Mouse (Mus musculus) liver, embryonic 13.5 days (tissue): ENCODE measurements around the gene Wrap53. TPM values are rescaled to one million over a fixed set of nuclear protein-coding genes. Genes with fewer than 3 reads are reported as not detected.
A peak's percentile ranks its signal among the peaks of the same experiment; 100 is the strongest.

ENCODE experiments used
- ATAC-seq: fragments of 200-750 bp; cut with Nextera tagmentation; 2 replicates; pipeline ENCODE4 v1.8.0; 2017; ENCODE audit warnings: low read depth, mild to moderate bottlenecking, moderate number of reproducible peaks, moderate library complexity
- DNase-seq: peaks from one replicate; pipeline ENCODE4 v3.0.0; 2022
- H3K27ac ChIP-seq: fragments of 300-500 bp; sonication (generic); 2 replicates; pipeline ENCODE4 v1.5.1; 2015; ENCODE audit warnings: moderate library complexity, mild to moderate bottlenecking, inconsistent platforms
- H3K27me3 ChIP-seq: fragments of 300-500 bp; sonication (generic); 2 replicates; pipeline ENCODE4 v1.6.1; 2015; ENCODE audit warnings: mild to moderate bottlenecking, inconsistent platforms
- H3K36me3 ChIP-seq: fragments of 300-500 bp; sonication (generic); 2 replicates; pipeline ENCODE4 v1.6.1; 2015; ENCODE audit warnings: mild to moderate bottlenecking, inconsistent platforms
- H3K4me1 ChIP-seq: fragments of 300-500 bp; sonication (generic); replicated peaks from 2 replicates; pipeline ENCODE4 v1.6.1; 2015; ENCODE audit warnings: inconsistent platforms
- H3K4me2 ChIP-seq: fragments of 300-500 bp; sonication (generic); 2 replicates; pipeline ENCODE4 v1.6.1; 2015; ENCODE audit warnings: inconsistent platforms, mild to moderate bottlenecking, moderate library complexity
- H3K4me3 ChIP-seq: fragments of 300-500 bp; sonication (generic); replicated peaks from 2 replicates; pipeline ENCODE4 v1.5.1; 2015; ENCODE audit warnings: mild to moderate bottlenecking, inconsistent platforms
- H3K9ac ChIP-seq: fragments of 300-500 bp; sonication (generic); 2 replicates; pipeline ENCODE4 v1.6.1; 2015; ENCODE audit warnings: mild to moderate bottlenecking, inconsistent platforms
- H3K9me3 ChIP-seq: fragments of 300-500 bp; sonication (generic); replicated peaks from 2 replicates; pipeline ENCODE4 v1.6.1; 2016; ENCODE audit warnings: inconsistent platforms
- WGBS: fragments of 180-500 bp; shearing (Covaris S2); methylation state at CpG from one replicate; pipeline ENCODE4 v1.1.7; 2015; ENCODE audit not compliant: insufficient replicate concordance; 5-methylcytosine and 5-hydroxymethylcytosine counted together
- polyA plus RNA-seq: library from polyadenylated mRNA; unstranded; fragments of >200 nt; fragmentation: Nextera tagmentation; extraction: Ambion mirVana; gene quantifications from 2 replicates; pipeline ENCODE4 v1.2.1, GENCODE M21; 2015

Wrap53 gene
- polyA plus RNA-seq, 1 experiment from 2014 or later: 23.1 TPM

- ATAC-seq (no peak), DNase-seq (no peak)
- peak overlapping the region; percentile 88 for H3K9ac ChIP-seq
- no peaks in the 10 kb centered on the region for H3K9me3 ChIP-seq
- peaks cover 71% of the 10 kb centered on the region for H3K4me1 ChIP-seq
- peak overlapping the region; percentile 76 for H3K4me3 ChIP-seq
- peak overlapping the region; percentile 93 for H3K4me2 ChIP-seq
- H3K27me3 ChIP-seq: no peaks in the 10 kb centered on the region
- WGBS: 48% methylated on average over 9 of the region's 9 CpGs
- H3K27ac ChIP-seq: peak overlapping the region; percentile 96
- H3K36me3 ChIP-seq: peaks cover 29% of the 10 kb centered on the region
Measured at GRCm38 (mm10) chr11:69582230-69582805, 2.3 kb upstream of the Wrap53 start.

- peaks cover 71% of the 10 kb centered on the region for H3K4me1 ChIP-seq
- WGBS: 2% methylated on average over 8 of the region's 8 CpGs
- no peak for DNase-seq
Measured at GRCm38 (mm10) chr11:69581814-69582213, 1.8 kb upstream of the Wrap53 start.

GRCm38 (mm10) chr11:69581147-69581688, 1.2 kb upstream of the Wrap53 start:
- Histone ChIP-seq H3K27me3 (no peaks in the 10 kb centered on the region), H3K9ac (peak overlapping the region; percentile 88), H3K27ac (peak overlapping the region; percentile 96), H3K4me1 (peaks cover 71% of the 10 kb centered on the region), H3K4me3 (peak overlapping the region; percentile 76), H3K36me3 (peaks cover 29% of the 10 kb centered on the region), H3K9me3 (no peaks in the 10 kb centered on the region), H3K4me2 (peak overlapping the region; percentile 93)
- under 1% methylated on average over 36 of the region's 36 CpGs for WGBS
- ATAC-seq (peak; percentile 84), DNase-seq (peak; percentile 90)

More at GRCm38 (mm10) chr11:69581814-69582213, 1.8 kb upstream of the Wrap53 start:
- H3K9me3 ChIP-seq: no peaks in the 10 kb centered on the region
- peak overlapping the region; percentile 96 for H3K27ac ChIP-seq
- H3K4me3 ChIP-seq: peak overlapping the region; percentile 76
- peak overlapping the region; percentile 88 for H3K9ac ChIP-seq
- H3K27me3 ChIP-seq: no peaks in the 10 kb centered on the region
- peaks cover 29% of the 10 kb centered on the region for H3K36me3 ChIP-seq
- H3K4me2 ChIP-seq: peak overlapping the region; percentile 93
- ATAC-seq: no peak

DNA sequence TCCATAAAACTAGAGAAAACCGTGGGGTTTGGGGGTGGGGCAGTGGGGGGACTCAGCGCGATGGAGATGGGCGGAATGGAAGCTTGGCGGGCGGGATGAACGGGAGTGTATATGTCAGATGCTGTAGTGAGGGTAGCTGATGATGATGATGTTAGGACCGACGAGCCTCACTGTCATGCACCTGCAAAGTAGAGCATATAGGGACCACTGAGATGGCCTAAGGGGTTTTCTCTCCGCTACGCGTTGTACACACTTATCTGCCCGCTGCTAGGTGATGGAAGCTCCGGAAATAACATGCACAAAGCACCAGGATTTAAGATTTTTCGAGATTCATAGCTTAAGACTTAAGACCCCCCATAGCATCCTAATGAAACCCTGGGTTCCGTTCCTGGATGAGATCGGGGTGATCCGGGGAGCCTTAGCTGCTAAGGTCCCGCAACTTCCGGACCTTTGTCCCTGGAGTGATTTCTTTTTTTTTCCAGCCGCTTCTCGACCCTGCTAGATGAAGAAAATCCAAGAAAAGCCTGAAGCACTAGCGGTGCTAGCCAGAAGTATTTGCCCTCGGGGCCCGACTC, 604 bp upstream of the Wrap53 start:
- peak overlapping the region; percentile 93 for H3K4me2 ChIP-seq
- peak overlapping the region; percentile 96 for H3K27ac ChIP-seq
- ATAC-seq (no peak), DNase-seq (no peak)
- no peaks in the 10 kb centered on the region for H3K27me3 ChIP-seq
- H3K4me1 ChIP-seq: peaks cover 71% of the 10 kb centered on the region
- under 1% methylated on average over 25 of the region's 25 CpGs for whole genome bisulfite sequencing
- H3K9ac ChIP-seq: peak overlapping the region; percentile 88
- H3K4me3 ChIP-seq: peak overlapping the region; percentile 76
- H3K36me3 ChIP-seq: peaks cover 34% of the 10 kb centered on the region
- H3K9me3 ChIP-seq: no peaks in the 10 kb centered on the region

DNA sequence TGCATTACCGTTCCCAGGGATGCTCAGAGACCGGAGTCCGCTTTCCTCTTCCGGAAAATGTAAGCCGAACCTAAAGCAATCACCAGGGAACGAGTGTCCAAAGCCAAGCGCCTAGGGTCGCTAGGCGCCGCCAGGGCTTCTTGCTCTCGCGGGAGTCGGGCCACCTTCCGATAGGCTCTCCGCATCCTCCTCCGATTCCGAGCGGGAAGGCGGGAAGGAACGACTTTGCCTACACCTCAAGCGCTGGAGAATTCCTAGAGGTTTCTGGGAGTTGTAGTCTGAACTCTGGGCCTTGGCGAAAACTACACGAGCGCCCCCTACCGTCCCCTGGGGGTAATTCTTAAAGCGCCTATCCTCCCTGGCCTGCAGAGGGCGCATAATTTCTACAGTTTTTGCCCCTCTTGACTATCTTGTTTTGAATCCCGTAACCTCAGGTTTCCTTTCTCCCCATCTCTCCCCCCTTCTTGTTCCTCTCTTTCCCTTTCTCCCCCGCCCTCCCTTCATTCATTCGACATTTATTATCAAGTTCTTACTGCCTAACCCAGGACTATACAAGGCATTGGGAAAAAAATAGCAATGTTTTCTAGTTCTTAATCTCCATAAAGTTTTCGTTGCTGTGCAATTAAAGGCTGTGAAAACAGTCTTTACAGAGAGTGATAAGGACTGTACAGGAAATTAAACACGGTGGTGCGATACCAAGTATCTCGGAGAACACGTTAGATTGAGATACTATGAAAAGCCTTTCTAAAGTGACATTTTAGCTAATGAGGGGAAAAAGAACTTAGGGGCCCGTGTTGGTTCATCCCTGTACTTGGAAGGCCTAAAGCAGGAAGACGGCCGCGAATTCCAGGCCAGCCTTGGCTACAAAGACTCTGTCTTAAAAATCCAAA, 682 bp downstream of the Wrap53 start:
- Histone ChIP-seq H3K4me2 (peak overlapping the region; percentile 93), H3K9ac (peak overlapping the region; percentile 88), H3K4me3 (peak overlapping the region; percentile 76), H3K36me3 (peaks cover 43% of the 10 kb centered on the region), H3K27me3 (no peaks in the 10 kb centered on the region), H3K9me3 (no peaks in the 10 kb centered on the region), H3K27ac (peak overlapping the region; percentile 96), H3K4me1 (peaks cover 71% of the 10 kb centered on the region)
- ATAC-seq (peak; percentile 83), DNase-seq (peak; percentile 95)
- 1% methylated on average over 39 of the region's 39 CpGs for WGBS

GRCm38 (mm10) chr11:69578301-69578700, 1.8 kb downstream of the Wrap53 start:
- Histone ChIP-seq H3K27me3 (no peaks in the 10 kb centered on the region), H3K4me1 (peaks cover 64% of the 10 kb centered on the region), H3K4me3 (peak overlapping the region; percentile 76), H3K27ac (peak overlapping the region; percentile 80; the same call in 1 of the 2 replicates), H3K36me3 (peaks cover 43% of the 10 kb centered on the region), H3K9me3 (no peaks in the 10 kb centered on the region), H3K9ac (peak overlapping the region; percentile 87), H3K4me2 (peak overlapping the region; percentile 84)
- ATAC-seq (no peak), DNase-seq (no peak)
- 6% methylated on average over 15 of the region's 15 CpGs for WGBS

DNA sequence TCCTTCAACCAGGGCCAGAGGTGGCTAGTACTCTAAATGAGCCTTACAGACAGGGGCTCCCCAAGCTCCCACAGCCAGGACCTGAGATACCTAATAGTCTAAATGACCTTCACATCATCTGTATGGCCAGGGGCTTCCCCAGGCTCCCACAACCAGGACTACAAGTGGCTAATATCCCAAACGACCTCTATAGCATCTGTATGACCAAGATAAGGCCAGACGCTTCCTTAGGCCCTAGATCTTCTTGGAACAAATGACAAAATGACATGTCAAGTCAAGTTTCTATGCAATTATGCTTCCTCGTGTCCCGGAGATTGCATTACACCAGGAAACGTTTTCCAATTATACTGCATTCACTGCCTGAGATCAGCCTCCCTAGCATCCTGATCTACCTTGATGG, 3.7 kb downstream of the Wrap53 start:
- H3K36me3 ChIP-seq: peaks cover 58% of the 10 kb centered on the region
- no peaks in the 10 kb centered on the region for H3K9me3 ChIP-seq
- H3K4me1 ChIP-seq: peaks cover 64% of the 10 kb centered on the region
- 29% methylated on average over 5 of the region's 5 CpGs for WGBS
- H3K27ac ChIP-seq: peak overlapping the region; percentile 80
- H3K9ac ChIP-seq: peak overlapping the region; percentile 87
- peak overlapping the region; percentile 84 for H3K4me2 ChIP-seq
- peak overlapping the region; percentile 76 for H3K4me3 ChIP-seq
- no peak for ATAC-seq
- DNase-seq: no peak
- H3K27me3 ChIP-seq: no peaks in the 10 kb centered on the region

GRCm38 (mm10) chr11:69575220-69575619, 4.8 kb downstream of the Wrap53 start:
- DNase-seq: no peak
- WGBS: 57% methylated on average over 3 of the region's 3 CpGs
- Histone ChIP-seq H3K9ac (no peak overlapping the region), H3K27ac (peak overlapping the region; percentile 80; the same call in 1 of the 2 replicates), H3K4me1 (peaks cover 75% of the 10 kb centered on the region), H3K4me2 (peak overlapping the region; percentile 84), H3K4me3 (no peak overlapping the region), H3K36me3 (peaks cover 69% of the 10 kb centered on the region), H3K27me3 (no peaks in the 10 kb centered on the region), H3K9me3 (no peaks in the 10 kb centered on the region)
- no peak for ATAC-seq

GRCm38 (mm10) chr11:69565131-69565530, 14.9 kb downstream of the Wrap53 start:
- Histone ChIP-seq H3K4me2 (no peak overlapping the region), H3K36me3 (peaks cover 88% of the 10 kb centered on the region)

GRCm38 (mm10) chr11:69564391-69564790, 15.7 kb downstream of the Wrap53 start:
- peaks cover 81% of the 10 kb centered on the region for H3K36me3 ChIP-seq
- H3K9me3 ChIP-seq: no peaks in the 10 kb centered on the region
- H3K9ac ChIP-seq: no peak overlapping the region
- peaks cover 28% of the 10 kb centered on the region for H3K27me3 ChIP-seq
- DNase-seq (no peak), ATAC-seq (no peak)
- H3K4me2 ChIP-seq: no peak overlapping the region
- WGBS: 75% methylated on average over 3 of the region's 3 CpGs
- no peak overlapping the region for H3K27ac ChIP-seq
- no peak overlapping the region for H3K4me3 ChIP-seq
- peaks cover 32% of the 10 kb centered on the region for H3K4me1 ChIP-seq

More at GRCm38 (mm10) chr11:69565131-69565530, 14.9 kb downstream of the Wrap53 start:
- H3K27ac ChIP-seq: no peak overlapping the region
- WGBS: 89% methylated on average over 8 of the region's 8 CpGs
- no peaks in the 10 kb centered on the region for H3K9me3 ChIP-seq
- H3K9ac ChIP-seq: no peak overlapping the region
- H3K4me3 ChIP-seq: no peak overlapping the region
- DNase-seq (no peak), ATAC-seq (no peak)
- H3K27me3 ChIP-seq: peaks cover 21% of the 10 kb centered on the region
- H3K4me1 ChIP-seq: peaks cover 32% of the 10 kb centered on the region

DNA sequence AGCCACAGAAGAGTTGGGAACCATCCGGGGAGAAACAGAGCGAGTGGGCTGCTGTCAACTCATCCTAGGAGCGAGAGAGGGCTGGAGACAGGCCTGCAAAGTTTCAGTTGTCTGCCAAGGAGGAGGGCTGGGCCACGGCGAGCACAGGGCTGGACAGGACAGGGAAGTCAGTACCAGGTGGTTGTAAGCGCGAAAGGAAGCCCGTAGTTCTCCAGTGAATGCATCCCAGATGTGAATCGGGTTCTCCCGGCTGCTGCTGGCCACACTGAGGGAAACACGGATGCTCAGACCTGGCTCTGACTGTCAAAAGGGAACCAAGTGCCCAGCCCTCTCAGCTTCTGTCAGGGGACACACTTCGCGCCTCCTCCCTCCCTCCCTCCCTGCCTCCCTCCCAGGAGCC, 16.7 kb downstream of the Wrap53 start:
- Histone ChIP-seq H3K4me1 (peaks cover 42% of the 10 kb centered on the region), H3K27ac (no peak overlapping the region), H3K4me3 (no peak overlapping the region), H3K9me3 (no peaks in the 10 kb centered on the region), H3K27me3 (peaks cover 39% of the 10 kb centered on the region), H3K9ac (no peak overlapping the region), H3K4me2 (no peak overlapping the region), H3K36me3 (peaks cover 74% of the 10 kb centered on the region)
- no peak for DNase-seq
- ATAC-seq: no peak
- whole genome bisulfite sequencing: 83% methylated on average over 13 of the region's 13 CpGs
